Mouse (Mus musculus): ENCODE measurements around the gene Sema6c. TPM values are rescaled to one million over a fixed set of nuclear protein-coding genes. Genes with fewer than 3 reads are reported as not detected.

The Sema6c gene
- polyA plus RNA-seq, 1 experiment from 2014 or later, result 33.1 TPM

Small RNA genes lying within 50 kb of the gene (microRNA-seq; reads per million reads assigned to microRNA genes)
- not detected for gene Mir8099-1

Other genes with a start within 250 kb of the Sema6c start
- gene Selenbp1, start 227.4 kb upstream of the Sema6c start, polyA plus RNA-seq (2015; fragmentation: Nextera tagmentation; extraction: Ambion mirVana), result 11.2 and 14.0 TPM in 2 replicates
- gene Rfx5, start 206.4 kb upstream of the Sema6c start, polyA plus RNA-seq (2015; fragmentation: Nextera tagmentation; extraction: Ambion mirVana), result 6.5 and 7.0 TPM in 2 replicates
- gene Pi4kb, start 185.7 kb upstream of the Sema6c start, polyA plus RNA-seq (2015; fragmentation: Nextera tagmentation; extraction: Ambion mirVana), result 22.5 and 24.6 TPM in 2 replicates
- 20.7 and 21.2 TPM in 2 replicates for gene Zfp687, start 145.0 kb upstream of the Sema6c start, polyA plus RNA-seq (2015; fragmentation: Nextera tagmentation; extraction: Ambion mirVana)
- gene Psmd4, start 117.8 kb upstream of the Sema6c start, polyA plus RNA-seq (2015; fragmentation: Nextera tagmentation; extraction: Ambion mirVana), result 277 and 284 TPM in 2 replicates
- 17.2 and 17.4 TPM in 2 replicates for gene Pip5k1a, start 53.5 kb upstream of the Sema6c start, polyA plus RNA-seq (2015; fragmentation: Nextera tagmentation; extraction: Ambion mirVana)
- 212 and 216 TPM in 2 replicates for gene Vps72, start 49.4 kb upstream of the Sema6c start, polyA plus RNA-seq (2015; fragmentation: Nextera tagmentation; extraction: Ambion mirVana)
- gene Tmod4, start 36.0 kb upstream of the Sema6c start, polyA plus RNA-seq (2015; fragmentation: Nextera tagmentation; extraction: Ambion mirVana), result 1.7 and 2.0 TPM in 2 replicates
- 89.8 and 90.0 TPM in 2 replicates for gene Scnm1, start 26.4 kb upstream of the Sema6c start, polyA plus RNA-seq (2015; fragmentation: Nextera tagmentation; extraction: Ambion mirVana)
- 48.9 and 52.1 TPM in 2 replicates for gene Lysmd1, start 26.4 kb upstream of the Sema6c start, polyA plus RNA-seq (2015; fragmentation: Nextera tagmentation; extraction: Ambion mirVana)
- 3.0 and 3.6 TPM in 2 replicates for gene Tnfaip8l2, start 18.1 kb upstream of the Sema6c start, polyA plus RNA-seq (2015; fragmentation: Nextera tagmentation; extraction: Ambion mirVana)
- 3.4 and 3.7 TPM in 2 replicates for gene Gabpb2, start 57.5 kb downstream of the Sema6c start, polyA plus RNA-seq (2015; fragmentation: Nextera tagmentation; extraction: Ambion mirVana)
- 49.3 and 58.5 TPM in 2 replicates for gene Cdc42se1, start 68.3 kb downstream of the Sema6c start, polyA plus RNA-seq (2015; fragmentation: Nextera tagmentation; extraction: Ambion mirVana)
- gene Mllt11, start 71.7 kb downstream of the Sema6c start, polyA plus RNA-seq (2015; fragmentation: Nextera tagmentation; extraction: Ambion mirVana), result 358 and 361 TPM in 2 replicates
- 0.11 and 0.19 TPM in 2 replicates for gene Gm128, start 81.1 kb downstream of the Sema6c start, polyA plus RNA-seq (2015; fragmentation: Nextera tagmentation; extraction: Ambion mirVana)
- 0.22 and 0.33 TPM in 2 replicates for gene Bnipl, start 90.7 kb downstream of the Sema6c start, polyA plus RNA-seq (2015; fragmentation: Nextera tagmentation; extraction: Ambion mirVana)
- gene Mindy1, start 120.9 kb downstream of the Sema6c start, polyA plus RNA-seq (2015; fragmentation: Nextera tagmentation; extraction: Ambion mirVana), result 43.0 and 43.7 TPM in 2 replicates
- 67.9 and 76.9 TPM in 2 replicates for gene Prune1, start 121.6 kb downstream of the Sema6c start, polyA plus RNA-seq (2015; fragmentation: Nextera tagmentation; extraction: Ambion mirVana)
- gene Anxa9, start 146.7 kb downstream of the Sema6c start, polyA plus RNA-seq (2015; fragmentation: Nextera tagmentation; extraction: Ambion mirVana), result 0.33 and 0.56 TPM in 2 replicates
- gene Cers2, start 154.3 kb downstream of the Sema6c start, polyA plus RNA-seq (2015; fragmentation: Nextera tagmentation; extraction: Ambion mirVana), result 97.6 and 97.8 TPM in 2 replicates
- 43.4 and 45.4 TPM in 2 replicates for gene Setdb1, start 196.7 kb downstream of the Sema6c start, polyA plus RNA-seq (2015; fragmentation: Nextera tagmentation; extraction: Ambion mirVana)
- gene 4930558C23Rik, start 242.4 kb downstream of the Sema6c start, polyA plus RNA-seq (2015; fragmentation: Nextera tagmentation; extraction: Ambion mirVana), result not detected in 2 replicates

All from midbrain, embryonic 15.5 days (tissue).